Mouse (Mus musculus): ENCODE data around the gene Cog2.

The Cog2 gene

DNA sequence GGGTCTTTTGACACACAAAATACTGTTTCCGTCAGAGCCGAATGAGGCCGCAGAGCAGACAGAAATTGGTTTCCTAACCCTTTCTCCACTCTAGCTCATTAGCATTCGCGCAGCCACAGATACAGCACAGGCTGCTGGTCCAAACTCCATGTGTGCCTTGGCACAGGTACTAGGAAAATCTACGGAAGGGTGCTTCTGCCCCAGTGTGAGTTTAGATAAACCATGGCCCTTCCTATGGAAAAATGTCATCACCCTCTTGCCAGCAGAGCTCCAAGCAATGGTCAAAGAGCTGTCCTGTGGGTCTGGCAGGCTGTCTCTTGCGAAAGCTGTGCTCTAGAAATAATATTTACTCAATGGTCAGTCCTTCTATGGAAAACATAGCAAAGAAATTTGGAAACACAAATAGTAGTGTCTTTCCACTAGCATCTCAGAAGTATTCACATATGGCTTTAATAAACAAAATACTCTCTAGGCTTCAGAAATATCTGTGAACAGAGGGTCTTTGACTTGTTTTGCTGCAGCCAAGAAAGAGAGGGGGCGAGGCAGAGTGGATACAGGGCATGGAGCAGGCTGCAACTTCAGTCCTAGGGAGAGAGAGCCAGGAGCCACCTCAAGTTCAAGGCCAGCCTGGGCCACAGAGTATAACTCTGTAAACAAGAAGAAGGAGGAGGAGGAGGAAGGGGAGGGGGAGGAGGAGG lies 51.3 kb downstream of the Cog2 start:
- DNase-seq (ENCODE audit: low spot score): no peak

GRCm38 (mm10) chr8:124572430-124572775 lies 51.8 kb downstream of the Cog2 start:
- no peak for DNase-seq (ENCODE audit: low spot score)

DNA sequence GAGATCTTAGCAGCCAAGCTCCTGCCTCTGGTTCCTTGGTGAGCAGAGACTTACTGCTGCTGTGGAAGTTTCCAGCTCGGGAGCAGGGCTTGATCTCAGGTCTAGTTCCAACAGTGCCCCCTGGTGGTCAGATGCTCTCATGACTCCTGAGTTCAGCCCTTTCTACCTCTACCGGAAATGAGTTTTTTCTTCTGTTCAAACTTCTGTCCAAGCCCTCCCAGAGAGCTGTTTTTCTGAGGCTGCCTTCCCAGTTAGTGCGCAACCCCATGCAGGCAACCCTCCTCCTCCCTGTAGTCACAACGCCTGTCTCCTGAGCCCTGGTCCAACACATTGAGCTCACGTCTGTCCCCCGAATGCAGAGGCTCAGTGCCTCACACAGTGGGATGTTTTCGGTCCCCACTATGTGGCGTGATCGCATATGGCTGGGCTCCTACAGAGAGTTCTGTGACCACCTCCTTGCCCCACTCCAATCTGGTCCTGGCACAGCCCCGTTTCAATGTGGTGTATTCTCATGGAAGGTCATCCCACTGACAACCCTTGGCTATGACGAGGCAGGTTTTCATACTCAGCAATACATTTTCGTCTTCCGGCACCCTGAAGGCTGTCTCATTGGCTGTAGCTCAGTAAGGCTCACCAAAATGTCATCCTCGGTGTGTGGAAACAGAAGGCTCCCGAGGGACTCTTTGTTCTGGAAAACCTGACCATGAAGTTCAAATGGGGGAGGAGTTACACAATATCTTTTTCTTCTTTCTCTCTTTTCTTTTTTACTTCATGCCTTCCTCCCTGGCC lies 53.2 kb downstream of the Cog2 start:
- DNase-seq (ENCODE audit: low spot score): peak; percentile 92

DNA sequence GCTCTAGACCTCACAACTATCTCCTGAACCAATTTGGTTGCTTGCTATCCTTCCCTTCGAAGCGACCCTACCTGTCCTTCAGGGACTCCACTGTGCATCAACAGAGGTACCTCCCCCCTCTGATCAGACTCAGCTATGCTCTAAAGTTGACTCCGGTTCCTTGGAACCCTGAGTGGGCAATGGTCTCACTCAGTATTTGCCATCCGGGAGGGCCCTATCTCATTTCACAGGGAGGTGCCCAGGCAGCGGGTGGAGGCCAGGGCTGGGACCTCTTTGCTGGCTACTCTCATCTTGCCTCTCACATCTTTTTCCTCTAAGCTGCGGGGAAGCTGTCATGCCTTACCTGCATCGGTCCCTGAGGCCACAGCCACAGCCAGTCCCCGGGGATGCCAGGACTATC lies 55.2 kb downstream of the Cog2 start, which contains the start of gene Capn9:
Capn9 (plus strand) TSS at position 301 of the 400 bp plus-strand sequence.
- no peak for DNase-seq (ENCODE audit: low spot score)

DNA sequence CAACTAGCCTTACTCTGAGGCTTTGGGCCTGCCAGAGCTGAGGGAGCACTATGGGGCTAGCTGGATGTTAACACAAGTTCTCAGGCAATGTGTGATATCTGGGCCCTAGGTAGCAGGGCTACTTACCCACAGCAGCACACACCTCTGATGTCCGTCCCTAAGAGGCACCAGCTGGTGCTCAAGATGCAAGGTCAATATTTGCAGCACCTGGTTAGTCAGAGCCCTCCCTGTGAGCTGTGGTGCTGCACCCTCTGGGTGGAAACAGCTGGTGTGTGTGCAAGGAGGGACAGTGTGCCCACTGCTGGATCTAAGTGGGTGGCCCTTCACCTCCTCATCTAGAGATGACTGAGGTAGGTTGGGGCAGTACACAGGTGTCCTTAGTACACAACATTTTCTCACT lies 56.2 kb downstream of the Cog2 start:
- DNase-seq (ENCODE audit: low spot score): no peak

- DNase-seq (ENCODE audit: low spot score): no peak
These were observed 65.3 kb downstream of the Cog2 start for GRCm38 (mm10) chr8:124585718-124586425.

DNA sequence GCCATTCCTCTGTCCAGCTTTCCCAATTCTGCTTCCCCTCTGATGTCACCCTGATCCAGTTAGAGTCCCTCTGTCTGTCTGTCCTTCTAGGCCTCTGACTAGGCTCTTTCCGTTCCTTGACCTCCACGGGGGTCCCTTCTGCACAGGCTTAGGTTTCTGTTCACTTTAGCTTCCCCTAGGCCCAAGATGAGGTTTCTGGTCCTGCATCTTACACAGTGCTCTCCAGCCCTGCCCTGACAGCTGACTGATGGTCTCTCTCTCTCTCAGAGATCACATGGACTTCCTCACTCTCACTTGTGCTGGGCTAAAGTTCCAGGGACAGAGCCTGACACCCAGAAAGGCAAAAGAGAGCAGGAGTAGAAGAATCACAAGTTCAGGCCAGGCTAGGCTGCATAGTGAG lies 66.0 kb downstream of the Cog2 start:
- DNase-seq (ENCODE audit: low spot score): no peak

GRCm38 (mm10) chr8:124589393-124589792 lies 68.8 kb downstream of the Cog2 start:
- DNase-seq (ENCODE audit: low spot score): no peak
